In genomic region chr9:120259805-120260204, GRCm38 (mm10) we compare ENCODE assay signal across 9 mouse cellular contexts. TPM values are rescaled to one million over a fixed set of nuclear protein-coding genes. Genes with fewer than 3 reads are reported as not detected.
A peak's percentile ranks its signal among the peaks of the same experiment; 100 is the strongest.
DNase-seq lines count a peak whose midpoint lies in the region; ATAC-seq and TF ChIP-seq lines count a peak whose summit lies in the region.
"Had no signal": no experiment of that assay in that cellular context is flagged by ENCODE, and none has a peak within 500 bp of the region (broad histone marks: within the 10 kb centered on the region; RNA-seq: fewer than 3 reads in every experiment).

No protein-coding gene starts in this region.

- no peak overlapping the region for H3K4me2 ChIP-seq in stomach, postnatal 0 days (replicated peaks; ENCODE audit: low read depth)
- H3K4me2 ChIP-seq: limb, embryonic 13.5 days had no signal

- H3K9me3 ChIP-seq in stomach, postnatal 0 days (ENCODE audit: control insufficient read depth, low read length) = no peaks in the 10 kb centered on the region
- H3K9me3 ChIP-seq: limb, embryonic 13.5 days had no signal

- H3K27ac ChIP-seq in stomach, postnatal 0 days (replicated peaks) = no peak overlapping the region
- H3K27ac ChIP-seq: limb, embryonic 13.5 days had no signal

- H3K27me3 ChIP-seq in stomach, postnatal 0 days (ENCODE audit: control insufficient read depth, insufficient read depth, low read length) = no peaks in the 10 kb centered on the region
- H3K27me3 ChIP-seq: limb, embryonic 13.5 days had no signal

- WGBS in stomach, postnatal 0 days = 44% methylated on average over 8 of the region's 8 CpGs

- H3K4me1 ChIP-seq in stomach, postnatal 0 days (replicated peaks; ENCODE audit: control insufficient read depth, insufficient read depth) = no peaks in the 10 kb centered on the region

- no peak for ATAC-seq in stomach, postnatal 0 days (ENCODE audit: low FRiP score, low TSS enrichment)

- H3K36me3 ChIP-seq in stomach, postnatal 0 days (ENCODE audit: control insufficient read depth, insufficient read depth, low read length) = no peaks in the 10 kb centered on the region
- H3K36me3 ChIP-seq: limb, embryonic 13.5 days had no signal

- DNase-seq in gastrocnemius, postnatal 14 days = peak; percentile 50
- no peak for DNase-seq in gastrocnemius, postnatal 36 days
- DNase-seq in right cerebral cortex, adult 2 months (ENCODE audit: low spot score in 2 of 2) = peak; percentile 40 to 59
- DNase-seq in right cerebral cortex, adult 18-20 months = no peak
- DNase-seq in kidney, postnatal 36 days = peak; percentile 33 to 43
- DNase-seq in right cerebral cortex, postnatal 14 days = peak; percentile 54
- DNase-seq in yolk sac, embryonic 10.5 days (ENCODE audit: low spot score) = no peak
- no peak for DNase-seq in stomach, postnatal 0 days (ENCODE audit: low spot score)

- TF ChIP-seq CTCF in stomach, postnatal 0 days (IDR thresholded peaks at IDR 0.05; ENCODE audit: low read depth) = no peak

- intact Hi-C loops in gastrocnemius, postnatal 14 days (cut with DNase I; ENCODE audit: low total_unique reads) = no loop called here
- intact Hi-C loops in gastrocnemius, postnatal 36 days (cut with DNase I) = no loop called here

- no peak for TF ChIP-seq EP300 in stomach, postnatal 0 days (optimal IDR thresholded peaks at IDR 0.05)

- H3K9ac ChIP-seq in stomach, postnatal 0 days (ENCODE audit: low read length) = no peak overlapping the region
- H3K9ac ChIP-seq: limb, embryonic 13.5 days had no signal

- no peak overlapping the region for H3K4me3 ChIP-seq in stomach, postnatal 0 days (ENCODE audit: low read depth, low read length)
- H3K4me3 ChIP-seq: limb, embryonic 13.5 days had no signal

RNA-seq across cellular contexts. Expression of gene Myrip, which starts 41.5 kb away (rescaled TPM):
- total RNA-seq in gastrocnemius, postnatal 14 days (2021) = under 1 TPM; 0.57 to 0.89 TPM
- under 1 TPM; 0.74 to 0.96 TPM for total RNA-seq in gastrocnemius, postnatal 36 days (2021)
- 0.38 and 0.42 TPM in 2 replicates for polyA plus RNA-seq in stomach, postnatal 0 days (2015; fragmentation: Nextera tagmentation; extraction: Ambion mirVana)

Comparison
In these comparisons a context has a peak if more than half of its experiments do, and no peak if none do; other contexts are left out.
1. DNase-seq: peak in gastrocnemius, postnatal 14 days (single experiment), right cerebral cortex, adult 2 months (2 of 2), kidney, postnatal 36 days (2 of 2) and right cerebral cortex, postnatal 14 days (single experiment); none in gastrocnemius, postnatal 36 days (0 of 2), right cerebral cortex, adult 18-20 months (single experiment), yolk sac, embryonic 10.5 days (single experiment) and stomach, postnatal 0 days (single experiment).